Mouse (Mus musculus): ENCODE data around the gene C2cd3. TPM values are rescaled to one million over a fixed set of nuclear protein-coding genes. Genes with fewer than 3 reads are reported as not detected.

C2cd3 gene
- total and polyA plus RNA-seq, 3 experiments = 8.5 to 23.5 TPM; not detected in 1

- no peak within 1 kb of the TSS for H3K9ac ChIP-seq (ENCODE audit: control insufficient read depth, low read depth, low read length, poor library complexity, severe bottlenecking)
- H3K4me1 ChIP-seq (ENCODE audit: control insufficient read depth in 1 of 2, insufficient read depth in 2 of 2, low read length in 2 of 2) = no peaks in the 10 kb centered on the region
- H3K27me3 ChIP-seq (ENCODE audit: control insufficient read depth in 1 of 2, insufficient read depth in 2 of 2, low read length in 2 of 2) = no peaks in the 10 kb centered on the region; a peak in 1 of 4 replicates
- H3K36me3 ChIP-seq (ENCODE audit: control insufficient read depth in 1 of 2, insufficient read depth in 2 of 2, low read length in 2 of 2) = no peaks in the 10 kb centered on the region; a peak in 1 of 4 replicates
- H3K9me3 ChIP-seq (replicated peaks; ENCODE audit: insufficient read depth, low read length) = no peaks in the 10 kb centered on the region
- no peak within 1 kb of the TSS for H3K4me3 ChIP-seq (ENCODE audit: control insufficient read depth in 1 of 2, insufficient read depth in 1 of 2, low read depth in 2 of 2, low read length in 2 of 2)
- H3K79me2 ChIP-seq (ENCODE audit: control insufficient read depth, insufficient read depth, low read length, poor library complexity) = no peaks in the 10 kb centered on the region
- TF ChIP-seq BHLHE40 (IDR thresholded peaks at IDR 0.05; ENCODE audit: borderline replicate concordance, low read depth, low read length) (no peak), ETS1 (IDR thresholded peaks at IDR 0.05; ENCODE audit: low read depth, low read length) (no peak), JUND (IDR thresholded peaks at IDR 0.05; ENCODE audit: low read depth, low read length) (no peak), CHD1 (IDR thresholded peaks at IDR 0.05; ENCODE audit: low read depth, low read length) (no peak), SMC3 (IDR thresholded peaks at IDR 0.05; ENCODE audit: low read depth, low read length) (no peak), HCFC1 (IDR thresholded peaks at IDR 0.05; ENCODE audit: low read depth, low read length) (no peak), POLR2AphosphoS5 (IDR thresholded peaks at IDR 0.05; ENCODE audit: borderline replicate concordance, low read depth, low read length) (no peak), TCF12 (IDR thresholded peaks at IDR 0.05; ENCODE audit: low read depth, low read length) (no peak), KAT2A (conservative IDR thresholded peaks at IDR 0.05; ENCODE audit: low read depth, low read length) (no peak), USF2 (IDR thresholded peaks at IDR 0.05; ENCODE audit: borderline replicate concordance in 1 of 2, insufficient read depth in 1 of 2, low read depth in 1 of 2, low read length in 2 of 2) (no peak), MAZ (IDR thresholded peaks at IDR 0.05; ENCODE audit: low read depth, low read length) (no peak), GABPA (IDR thresholded peaks at IDR 0.05; ENCODE audit: low read depth, low read length) (no peak), MAX (IDR thresholded peaks at IDR 0.05; ENCODE audit: low read length) (no peak)
- no peak for DNase-seq (ENCODE audit: low read depth, low spot score)
- no peak within 1 kb of the TSS for H3K27ac ChIP-seq (ENCODE audit: control insufficient read depth, low read depth, low read length)
These were observed 100.7 kb downstream of the C2cd3 start, which contains the start of gene Ucp3 for GRCm38 (mm10) chr7:100472777-100473176. TSS of gene Ucp3 (plus strand) at chr7:100472990.

DNA sequence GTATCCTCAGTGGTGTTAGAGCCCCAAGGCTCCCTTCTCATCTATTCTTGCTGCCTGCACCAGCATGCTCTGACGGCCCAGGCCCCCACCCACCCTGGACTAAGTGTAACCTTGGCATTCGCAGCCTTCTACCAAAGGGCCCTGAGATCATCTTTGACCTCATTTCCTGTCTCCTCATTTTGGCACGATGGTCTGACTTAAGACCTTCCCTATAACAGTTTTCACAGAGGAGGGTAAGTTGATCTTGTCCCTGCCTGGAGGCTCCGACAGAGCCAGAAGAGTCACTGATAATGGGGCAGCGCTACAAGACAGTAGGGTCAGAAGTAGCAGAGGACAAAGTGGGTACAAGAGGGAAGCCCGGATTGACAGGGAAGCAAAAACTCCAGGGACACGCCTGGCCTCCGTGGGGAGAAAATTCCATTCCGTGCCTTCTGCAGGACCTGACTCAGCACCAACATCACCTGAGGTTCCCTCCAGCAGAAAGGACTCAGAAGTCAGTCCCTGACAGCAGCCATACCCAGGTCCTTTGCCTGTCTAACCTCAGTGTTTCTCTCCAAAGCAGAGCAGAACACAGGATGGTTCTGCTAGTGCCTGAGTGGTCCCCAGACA, 101.9 kb downstream of the C2cd3 start:
- no peaks in the 10 kb centered on the region for H3K9me3 ChIP-seq (replicated peaks; ENCODE audit: insufficient read depth, low read length)
- TF ChIP-seq MEF2A (IDR thresholded peaks at IDR 0.05; ENCODE audit: extremely low read depth, insufficient replicate concordance, low read depth, low read length, poor library complexity, severe bottlenecking) (no peak), RAD21 (IDR thresholded peaks at IDR 0.05; ENCODE audit: low read depth, low read length) (no peak), E2F4 (IDR thresholded peaks at IDR 0.05; ENCODE audit: borderline replicate concordance, low read depth, low read length) (no peak), BHLHE40 (IDR thresholded peaks at IDR 0.05; ENCODE audit: borderline replicate concordance, low read depth, low read length) (no peak), ZC3H11A (IDR thresholded peaks at IDR 0.05; ENCODE audit: low read depth, low read length) (no peak), CHD1 (IDR thresholded peaks at IDR 0.05; ENCODE audit: low read depth, low read length) (no peak), EP300 (IDR thresholded peaks at IDR 0.05; ENCODE audit: low read depth in 1 of 2, low read length in 2 of 2) (no peak), CHD2 (IDR thresholded peaks at IDR 0.05; ENCODE audit: low read length) (no peak), POLR2AphosphoS2 (IDR thresholded peaks at IDR 0.05; ENCODE audit: low read length) (no peak), POLR2A (IDR thresholded peaks at IDR 0.05; ENCODE audit: control insufficient read depth in 1 of 2, insufficient read depth in 1 of 2, low read depth in 1 of 2, low read length in 2 of 2, poor library complexity in 1 of 2) (no peak)
- H3K4me1 ChIP-seq (ENCODE audit: control insufficient read depth in 1 of 2, insufficient read depth in 2 of 2, low read length in 2 of 2) = no peaks in the 10 kb centered on the region
- H3K79me2 ChIP-seq (ENCODE audit: control insufficient read depth, insufficient read depth, low read length, poor library complexity) = no peaks in the 10 kb centered on the region
- H3K27me3 ChIP-seq (ENCODE audit: control insufficient read depth in 1 of 2, insufficient read depth in 2 of 2, low read length in 2 of 2) = no peaks in the 10 kb centered on the region; a peak in 1 of 4 replicates
- H3K27ac ChIP-seq (ENCODE audit: control insufficient read depth, low read depth, low read length) = no peak overlapping the region
- H3K9ac ChIP-seq (ENCODE audit: control insufficient read depth, low read depth, low read length, poor library complexity, severe bottlenecking) = no peak overlapping the region
- DNase-seq (ENCODE audit: low read depth, low spot score) = no peak
- H3K4me3 ChIP-seq (ENCODE audit: control insufficient read depth in 1 of 2, insufficient read depth in 1 of 2, low read depth in 2 of 2, low read length in 2 of 2) = no peak overlapping the region
- H3K36me3 ChIP-seq (ENCODE audit: control insufficient read depth in 1 of 2, insufficient read depth in 2 of 2, low read length in 2 of 2) = no peaks in the 10 kb centered on the region
